In the genomic region with DNA sequence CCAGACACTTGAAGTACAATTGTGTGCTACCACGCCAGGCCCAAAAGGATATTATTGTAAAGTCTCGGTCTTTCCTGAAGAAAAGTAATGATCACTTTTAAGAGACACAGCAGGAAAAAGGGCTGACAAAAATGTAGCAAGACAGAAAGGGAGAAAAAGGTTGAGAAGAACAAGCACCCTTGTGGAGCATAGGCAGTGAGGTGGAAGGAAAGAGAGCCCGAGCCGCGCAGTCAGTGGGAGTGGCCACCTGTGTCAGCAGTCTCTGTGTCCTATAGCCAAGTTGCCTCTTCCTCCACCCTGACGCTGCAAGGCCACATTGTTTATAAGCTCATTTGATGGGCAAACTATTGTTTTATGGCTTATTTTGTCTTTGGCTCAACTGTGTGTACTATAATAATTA, we compare ENCODE assay signal across 9 mouse cellular contexts. TPM values are rescaled to one million over a fixed set of nuclear protein-coding genes. Genes with fewer than 3 reads are reported as not detected.
DNase-seq lines count a peak whose midpoint lies in the region; ATAC-seq lines count a peak whose summit lies in the region.
"Had no signal": no experiment of that assay in that cellular context is flagged by ENCODE, and none has a peak within 500 bp of the region (broad histone marks: within the 10 kb centered on the region; RNA-seq: fewer than 3 reads in every experiment).

No protein-coding gene starts in this region.

- no peaks in the 10 kb centered on the region for H3K27me3 ChIP-seq in kidney, embryonic 15.5 days
- H3K27me3 ChIP-seq: limb, embryonic 13.5 days had no signal

- 62% methylated on average over 6 of the region's 6 CpGs for WGBS in kidney, embryonic 15.5 days

- no peaks in the 10 kb centered on the region for H3K9me3 ChIP-seq in kidney, embryonic 15.5 days (replicated peaks)
- H3K9me3 ChIP-seq: limb, embryonic 13.5 days had no signal

- DNase-seq in adrenal gland, postnatal 10 days: peak; percentile 22
- no peak for DNase-seq in adrenal gland, adult 8-10 months
- DNase-seq in kidney, postnatal 10 days: peak; percentile 22
- peak; percentile 11 for DNase-seq in heart, postnatal 4 days
- peak; percentile 41 for DNase-seq in retina, postnatal 1 day
- DNase-seq in urinary bladder, postnatal 4 days (ENCODE audit: low spot score in 2 of 2): no peak
- no peak for DNase-seq in layer of hippocampus, postnatal 25 days (ENCODE audit: extremely low spot score in 1 of 2, low spot score in 1 of 2)

- H3K4me2 ChIP-seq in kidney, embryonic 15.5 days: no peak overlapping the region
- H3K4me2 ChIP-seq: limb, embryonic 13.5 days had no signal

- 0 out of 2 replicates have a peak, but pooled peaks cover 7% of the 10 kb centered on the region for H3K4me1 ChIP-seq in kidney, embryonic 15.5 days

- H3K4me3 ChIP-seq in kidney, embryonic 15.5 days (replicated peaks): no peak overlapping the region
- H3K4me3 ChIP-seq: limb, embryonic 13.5 days had no signal

- no peak overlapping the region for H3K9ac ChIP-seq in kidney, embryonic 15.5 days
- H3K9ac ChIP-seq: limb, embryonic 13.5 days had no signal

- no peak overlapping the region for H3K27ac ChIP-seq in kidney, embryonic 15.5 days
- H3K27ac ChIP-seq: limb, embryonic 13.5 days had no signal

- no peak for ATAC-seq in kidney, embryonic 15.5 days (replicated peaks; ENCODE audit: low FRiP score)

- peaks cover 26% of the 10 kb centered on the region for H3K36me3 ChIP-seq in kidney, embryonic 15.5 days

RNA-seq across cellular contexts. Expression of a gene that starts 13.6 kb away (rescaled TPM):
- 10 to 100 TPM; 16.0 to 17.7 TPM for total RNA-seq in adrenal gland, postnatal 10 days (2021)
- total RNA-seq in adrenal gland, adult 8-10 months (2022): 10 to 100 TPM; 18.8 to 23.4 (median 21.5) TPM
- polyA plus RNA-seq in kidney, embryonic 15.5 days (2015; fragmentation: Nextera tagmentation; extraction: Ambion mirVana): 10.2 and 10.7 TPM in 2 replicates
- total RNA-seq in heart, postnatal 4 days (2021): 1 to 10 TPM; 9.1 to 9.8 TPM
- total RNA-seq in layer of hippocampus, postnatal 25 days (2021): 10 to 100 TPM; 20.0 to 20.3 TPM

RNA-seq across cellular contexts. Expression of a gene that starts 40.4 kb away (rescaled TPM):
- total RNA-seq in adrenal gland, postnatal 10 days (2021): 10 to 100 TPM; 16.4 to 19.4 TPM
- 10 to 100 TPM; 17.9 to 26.8 (median 22.1) TPM for total RNA-seq in adrenal gland, adult 8-10 months (2022)
- 26.8 and 29.7 TPM in 2 replicates for polyA plus RNA-seq in kidney, embryonic 15.5 days (2015; fragmentation: Nextera tagmentation; extraction: Ambion mirVana)
- 10 to 100 TPM; 12.7 to 16.6 TPM for total RNA-seq in heart, postnatal 4 days (2021)
- total RNA-seq in layer of hippocampus, postnatal 25 days (2021): 10 to 100 TPM; 38.7 to 46.7 TPM

Comparison
In these comparisons a context has a peak if more than half of its experiments do, and no peak if none do; other contexts are left out.
1. DNase-seq: peak in adrenal gland, postnatal 10 days (single experiment), kidney, postnatal 10 days (single experiment), heart, postnatal 4 days (single experiment) and retina, postnatal 1 day (single experiment); none in adrenal gland, adult 8-10 months (single experiment), urinary bladder, postnatal 4 days (0 of 2) and layer of hippocampus, postnatal 25 days (0 of 2).